Mouse (Mus musculus) CD8-positive naive resting alpha-beta T cell, adult 2 months (primary cell): ENCODE results near the gene Eif3k.
"Not testable (repeated sequence)": the region's sequence is repeated elsewhere in the genome, so short reads cannot be mapped to it uniquely, and the experiment has no call there.

Experiments
- DNase-seq, 2 experiments: peaks; one replicate each; pipeline ENCODE4 v3.0.0; 2022; ENCODE audit warnings: low read depth in 2 of 2, low spot score in 2 of 2

Gene Eif3k

GRCm38 (mm10) chr7:28990766-28991273 lies 9.2 kb upstream of the Eif3k start:
- no peak for DNase-seq

- DNase-seq: no peak
Measured at GRCm38 (mm10) chr7:28985207-28985606, 3.5 kb upstream of the Eif3k start.

GRCm38 (mm10) chr7:28984452-28984851 lies 2.8 kb upstream of the Eif3k start:
- no peak for DNase-seq

GRCm38 (mm10) chr7:28983849-28984248 lies 2.2 kb upstream of the Eif3k start:
- no peak for DNase-seq

- DNase-seq: peak; percentile 9 to 24
Measured at GRCm38 (mm10) chr7:28983141-28983564, 1.5 kb upstream of the Eif3k start.

GRCm38 (mm10) chr7:28982274-28983013 lies 780 bp upstream of the Eif3k start:
- peak; percentile 63 to 73 for DNase-seq

GRCm38 (mm10) chr7:28977556-28977955 lies 4.1 kb downstream of the Eif3k start:
- no peak for DNase-seq

GRCm38 (mm10) chr7:28973025-28973424 lies 8.6 kb downstream of the Eif3k start:
- DNase-seq: no peak

GRCm38 (mm10) chr7:28972542-28972985 lies 9.1 kb downstream of the Eif3k start:
- DNase-seq: peak; percentile 78 to 81

- no peak for DNase-seq
Measured at GRCm38 (mm10) chr7:28971770-28972269, 9.8 kb downstream of the Eif3k start.

- no peak for DNase-seq
Measured at GRCm38 (mm10) chr7:28971029-28971428, 10.6 kb downstream of the Eif3k start.

- DNase-seq: no peak
Measured at GRCm38 (mm10) chr7:28969672-28970394, 11.8 kb downstream of the Eif3k start.

GRCm38 (mm10) chr7:28969271-28969670 lies 12.4 kb downstream of the Eif3k start:
- no peak for DNase-seq

GRCm38 (mm10) chr7:28968120-28968519 lies 13.5 kb downstream of the Eif3k start:
- not testable (repeated sequence) for DNase-seq

GRCm38 (mm10) chr7:28966751-28967505 lies 14.7 kb downstream of the Eif3k start:
- no peak for DNase-seq

GRCm38 (mm10) chr7:28966181-28966580 lies 15.5 kb downstream of the Eif3k start:
- DNase-seq: no peak

GRCm38 (mm10) chr7:28965346-28965840 lies 16.3 kb downstream of the Eif3k start:
- no peak for DNase-seq

GRCm38 (mm10) chr7:28963399-28963923 lies 18.2 kb downstream of the Eif3k start:
- no peak for DNase-seq

GRCm38 (mm10) chr7:28961927-28962670 lies 19.6 kb downstream of the Eif3k start, which contains the start of gene Actn4:
Actn4 (minus strand) TSS chr7:28962340.
- peak; percentile 99 for DNase-seq

- no peak for DNase-seq
Measured at GRCm38 (mm10) chr7:28961584-28961926, 20.1 kb downstream of the Eif3k start.
